Mouse (Mus musculus) kidney, adult 2 months (tissue): Measurements from ENCODE around the gene Rfx2. TPM values are rescaled to one million over a fixed set of nuclear protein-coding genes. Genes with fewer than 3 reads are reported as not detected.

Experiments used
- DNase-seq: peaks from one replicate; pipeline ENCODE4 v3.0.0; 2021
- H3K27ac ChIP-seq: fragments of 200-500 bp; 2 replicates; pipeline ENCODE4 v1.5.1; 2012; ENCODE audit warnings: low read depth, low read length, control low read depth, inconsistent platforms; ENCODE audit not compliant: insufficient read depth
- H3K27me3 ChIP-seq: fragments of 200-500 bp; replicated peaks from 2 replicates; pipeline ENCODE4 v1.6.1; 2012; ENCODE audit warnings: mild to moderate bottlenecking, moderate library complexity, low read length, inconsistent platforms; ENCODE audit not compliant: control insufficient read depth, insufficient read depth
- H3K36me3 ChIP-seq: fragments of 200-500 bp; 2 replicates; pipeline ENCODE4 v1.6.1; 2012; ENCODE audit warnings: mild to moderate bottlenecking, moderate library complexity, low read length, inconsistent platforms; ENCODE audit not compliant: control insufficient read depth, insufficient read depth
- H3K4me1 ChIP-seq: fragments of 200-500 bp; 2 replicates; pipeline ENCODE4 v1.6.1; 2011; ENCODE audit warnings: low read length; ENCODE audit not compliant: control insufficient read depth, insufficient read depth
- H3K4me3 ChIP-seq: fragments of 200-500 bp; 2 replicates; pipeline ENCODE4 v1.5.1; 2011; ENCODE audit warnings: mild to moderate bottlenecking, low read depth, low read length, control low read depth; ENCODE audit not compliant: insufficient read depth
- CTCF ChIP-seq: fragments of 200-500 bp; conservative IDR thresholded peaks from 2 replicates; pipeline ENCODE4 v1.5.1; 2011; ENCODE audit warnings: low read depth, mild to moderate bottlenecking, control low read depth, low read length, moderate library complexity, mixed read lengths; ENCODE audit not compliant: insufficient read depth, insufficient read length
- POLR2A ChIP-seq: fragments of 200-500 bp; IDR thresholded peaks from one replicate; pipeline ENCODE4 v1.6.1; 2011; ENCODE audit warnings: low read depth, low read length, control low read depth
- WGBS: fragments of 180-500 bp; shearing (Covaris S2); methylation state at CpG from one replicate; pipeline ENCODE4 v1.1.7; 2018; 5-methylcytosine and 5-hydroxymethylcytosine counted together
- polyA plus RNA-seq: library from polyadenylated mRNA; depleted of rRNA; stranded (reverse); fragments of >200 nt; gene quantifications from 2 replicates; pipeline ENCODE4 v1.2.3, GENCODE M21; 2012

Gene Rfx2
- polyA plus RNA-seq, 1 experiment = 4.8 TPM

- Histone ChIP-seq H3K27ac (no peak overlapping the region), H3K4me3 (no peak overlapping the region), H3K27me3 (no peaks in the 10 kb centered on the region), H3K4me1 (no peaks in the 10 kb centered on the region), H3K36me3 (no peaks in the 10 kb centered on the region)
- WGBS = 89% methylated on average over 2 of the region's 2 CpGs
- DNase-seq = no peak
- TF ChIP-seq CTCF = no peak
These were observed 8.4 kb downstream of the Rfx2 start for GRCm38 (mm10) chr17:56822380-56822779.

GRCm38 (mm10) chr17:56819694-56820111, 11.1 kb downstream of the Rfx2 start:
- TF ChIP-seq CTCF (no peak), POLR2A (no peak)
- Histone ChIP-seq H3K36me3 (no peaks in the 10 kb centered on the region), H3K4me1 (no peaks in the 10 kb centered on the region), H3K4me3 (no peak overlapping the region), H3K27me3 (no peaks in the 10 kb centered on the region), H3K27ac (no peak overlapping the region)
- WGBS = 60% methylated on average over 8 of the region's 8 CpGs
- DNase-seq = no peak

GRCm38 (mm10) chr17:56819032-56819545, 11.7 kb downstream of the Rfx2 start:
- TF ChIP-seq CTCF = no peak
- no peak for TF ChIP-seq POLR2A
- Histone ChIP-seq H3K36me3 (no peaks in the 10 kb centered on the region), H3K27me3 (no peaks in the 10 kb centered on the region), H3K4me1 (no peaks in the 10 kb centered on the region), H3K4me3 (no peak overlapping the region), H3K27ac (no peak overlapping the region)
- WGBS = 83% methylated on average over 6 of the region's 6 CpGs
- DNase-seq = no peak

- H3K27me3 ChIP-seq = no peaks in the 10 kb centered on the region
- WGBS = 43% methylated on average over 11 of the region's 11 CpGs
- no peaks in the 10 kb centered on the region for H3K36me3 ChIP-seq
- no peaks in the 10 kb centered on the region for H3K4me1 ChIP-seq
- TF ChIP-seq CTCF (no peak), POLR2A (no peak)
- H3K27ac ChIP-seq = no peak overlapping the region
- peak; percentile 34 for DNase-seq
- H3K4me3 ChIP-seq = peak overlapping the region; percentile 32; the same call in 1 of the 2 replicates
These were observed 12.7 kb downstream of the Rfx2 start for GRCm38 (mm10) chr17:56818067-56818636.

- no peak for DNase-seq
- 80% methylated on average over 3 of the region's 3 CpGs for WGBS
- H3K4me3 ChIP-seq = no peak overlapping the region
- no peaks in the 10 kb centered on the region for H3K36me3 ChIP-seq
- no peak for TF ChIP-seq POLR2A
- TF ChIP-seq CTCF = no peak
- H3K27me3 ChIP-seq = no peaks in the 10 kb centered on the region
- 0 out of 2 replicates have a peak, but pooled peaks cover 6% of the 10 kb centered on the region for H3K4me1 ChIP-seq
- H3K27ac ChIP-seq = no peak overlapping the region
These were observed 15.8 kb downstream of the Rfx2 start for GRCm38 (mm10) chr17:56815057-56815345.

- 23% methylated on average over 24 of the region's 24 CpGs for WGBS
- Histone ChIP-seq H3K36me3 (no peaks in the 10 kb centered on the region), H3K27ac (no peak overlapping the region), H3K4me1 (0 out of 2 replicates have a peak, but pooled peaks cover 7% of the 10 kb centered on the region), H3K4me3 (no peak overlapping the region), H3K27me3 (no peaks in the 10 kb centered on the region)
- peak; percentile 67 for DNase-seq
- TF ChIP-seq CTCF (no peak), POLR2A (no peak)
These were observed 16.3 kb downstream of the Rfx2 start for GRCm38 (mm10) chr17:56814316-56815056.

GRCm38 (mm10) chr17:56810245-56810644, 20.6 kb downstream of the Rfx2 start:
- no peak overlapping the region for H3K4me3 ChIP-seq
- peak overlapping the region; percentile 10; the same call in 1 of the 2 replicates for H3K27ac ChIP-seq
- no peaks in the 10 kb centered on the region for H3K27me3 ChIP-seq
- H3K4me1 ChIP-seq = 0 out of 2 replicates have a peak, but pooled peaks cover 7% of the 10 kb centered on the region
- H3K36me3 ChIP-seq = no peaks in the 10 kb centered on the region
- WGBS = 5% methylated on average over 3 of the region's 3 CpGs
- TF ChIP-seq CTCF = no peak
- TF ChIP-seq POLR2A = no peak
- DNase-seq = peak; percentile 87
